Mouse (Mus musculus): ENCODE results near the gene Afmid. TPM values are rescaled to one million over a fixed set of nuclear protein-coding genes. Genes with fewer than 3 reads are reported as not detected.

The Afmid gene
- total RNA-seq, 2 experiments from 2014 or later: 38.6 to 75.6 TPM

GRCm38 (mm10) chr11:117872861-117873608 is 47.3 kb downstream of the Afmid start, which contains the start of gene Tha1:
Tha1 (minus strand) TSS chr11:117873481.
- no peak for ATAC-seq (replicated peaks; ENCODE audit: low FRiP score, poor library complexity, severe bottlenecking)

- ATAC-seq (replicated peaks; ENCODE audit: low FRiP score, poor library complexity, severe bottlenecking): no peak
Measured at GRCm38 (mm10) chr11:117874419-117874818, 48.7 kb downstream of the Afmid start.

- ATAC-seq (replicated peaks; ENCODE audit: low FRiP score, poor library complexity, severe bottlenecking): no peak
Measured at GRCm38 (mm10) chr11:117875681-117876080, 50.0 kb downstream of the Afmid start.

- ATAC-seq (replicated peaks; ENCODE audit: low FRiP score, poor library complexity, severe bottlenecking): no peak
Measured at GRCm38 (mm10) chr11:117877917-117878745, 52.4 kb downstream of the Afmid start.

GRCm38 (mm10) chr11:117878892-117879291 is 53.2 kb downstream of the Afmid start:
- ATAC-seq (replicated peaks; ENCODE audit: low FRiP score, poor library complexity, severe bottlenecking): no peak

- ATAC-seq (replicated peaks; ENCODE audit: low FRiP score, poor library complexity, severe bottlenecking): no peak
Measured at GRCm38 (mm10) chr11:117879676-117880075, 54.0 kb downstream of the Afmid start.

- ATAC-seq (replicated peaks; ENCODE audit: low FRiP score, poor library complexity, severe bottlenecking): no peak
Measured at GRCm38 (mm10) chr11:117880336-117880976, 54.7 kb downstream of the Afmid start.

GRCm38 (mm10) chr11:117880977-117881358 is 55.2 kb downstream of the Afmid start:
- no peak for ATAC-seq (replicated peaks; ENCODE audit: low FRiP score, poor library complexity, severe bottlenecking)

GRCm38 (mm10) chr11:117881787-117882186 is 56.1 kb downstream of the Afmid start:
- ATAC-seq (replicated peaks; ENCODE audit: low FRiP score, poor library complexity, severe bottlenecking): no peak

GRCm38 (mm10) chr11:117882208-117882607 is 56.5 kb downstream of the Afmid start:
- ATAC-seq (replicated peaks; ENCODE audit: low FRiP score, poor library complexity, severe bottlenecking): no peak

- no peak for ATAC-seq (replicated peaks; ENCODE audit: low FRiP score, poor library complexity, severe bottlenecking)
Measured at GRCm38 (mm10) chr11:117886000-117886399, 60.3 kb downstream of the Afmid start.

- no peak for ATAC-seq (replicated peaks; ENCODE audit: low FRiP score, poor library complexity, severe bottlenecking)
Measured at GRCm38 (mm10) chr11:117888168-117888852, 62.6 kb downstream of the Afmid start.

- ATAC-seq (replicated peaks; ENCODE audit: low FRiP score, poor library complexity, severe bottlenecking): no peak
Measured at GRCm38 (mm10) chr11:117888853-117889822, 63.4 kb downstream of the Afmid start.

Other genes with a start within 250 kb of the Afmid start
- 10.8 and 13.4 TPM in 2 replicates for gene Tnrc6c, start 171.6 kb upstream of the Afmid start, total RNA-seq (2015; ENCODE audit: low replicate concordance)
- gene Tnrc6c, start 171.6 kb upstream of the Afmid start, total RNA-seq (2017; ENCODE audit: low replicate concordance): 11.6 and 13.9 TPM in 2 replicates
- 107 and 113 TPM in 2 replicates for gene Tmc8, start 43.8 kb upstream of the Afmid start, total RNA-seq (2015; ENCODE audit: low replicate concordance)
- 60.6 and 72.4 TPM in 2 replicates for gene Tmc8, start 43.8 kb upstream of the Afmid start, total RNA-seq (2017; ENCODE audit: low replicate concordance)
- gene Tmc6, start 43.7 kb upstream of the Afmid start, total RNA-seq (2015; ENCODE audit: low replicate concordance): 478 and 628 TPM in 2 replicates
- gene Tmc6, start 43.7 kb upstream of the Afmid start, total RNA-seq (2017; ENCODE audit: low replicate concordance): 151 and 353 TPM in 2 replicates
- gene 6030468B19Rik, start 28.3 kb upstream of the Afmid start, total RNA-seq (2015; ENCODE audit: low replicate concordance): 82.6 and 84.3 TPM in 2 replicates
- 23.8 and 25.8 TPM in 2 replicates for gene 6030468B19Rik, start 28.3 kb upstream of the Afmid start, total RNA-seq (2017; ENCODE audit: low replicate concordance)
- 72.1 and 80.7 TPM in 2 replicates for gene Gm20708, start 16.3 kb upstream of the Afmid start, total RNA-seq (2015; ENCODE audit: low replicate concordance)
- gene Gm20708, start 16.3 kb upstream of the Afmid start, total RNA-seq (2017; ENCODE audit: low replicate concordance): 3.4 and 18.5 TPM in 2 replicates
- gene Syngr2, start 16.3 kb upstream of the Afmid start, total RNA-seq (2015; ENCODE audit: low replicate concordance): 65.4 and 86.5 TPM in 2 replicates
- 35.0 and 41.8 TPM in 2 replicates for gene Syngr2, start 16.3 kb upstream of the Afmid start, total RNA-seq (2017; ENCODE audit: low replicate concordance)
- gene Tk1, start 168 bp downstream of the Afmid start, total RNA-seq (2015; ENCODE audit: low replicate concordance): 462 and 532 TPM in 2 replicates
- 549 and 716 TPM in 2 replicates for gene Tk1, start 168 bp downstream of the Afmid start, total RNA-seq (2017; ENCODE audit: low replicate concordance)
- 782 and 936 TPM in 2 replicates for gene Birc5, start 23.3 kb downstream of the Afmid start, total RNA-seq (2015; ENCODE audit: low replicate concordance)
- 871 and 1,077 TPM in 2 replicates for gene Birc5, start 23.3 kb downstream of the Afmid start, total RNA-seq (2017; ENCODE audit: low replicate concordance)
- not detected in 2 replicates for gene Tmem235, start 34.8 kb downstream of the Afmid start, total RNA-seq (2015; ENCODE audit: low replicate concordance)
- 1.1 TPM in 1 of 2 replicates, not detected in the other for gene Tmem235, start 34.8 kb downstream of the Afmid start, total RNA-seq (2017; ENCODE audit: low replicate concordance)
- 0.42 TPM in 1 of 2 replicates, not detected in the other for gene Tha1, start 47.6 kb downstream of the Afmid start, total RNA-seq (2015; ENCODE audit: low replicate concordance)
- 1.8 and 3.3 TPM in 2 replicates for gene Tha1, start 47.6 kb downstream of the Afmid start, total RNA-seq (2017; ENCODE audit: low replicate concordance)
- 0.36 and 1.3 TPM in 2 replicates for gene Socs3, start 144.1 kb downstream of the Afmid start, total RNA-seq (2015; ENCODE audit: low replicate concordance)
- 1.2 TPM in 1 of 2 replicates, not detected in the other for gene Socs3, start 144.1 kb downstream of the Afmid start, total RNA-seq (2017; ENCODE audit: low replicate concordance)
- 10.1 and 13.3 TPM in 2 replicates for gene Pgs1, start 160.4 kb downstream of the Afmid start, total RNA-seq (2015; ENCODE audit: low replicate concordance)
- gene Pgs1, start 160.4 kb downstream of the Afmid start, total RNA-seq (2017; ENCODE audit: low replicate concordance): 5.1 and 22.5 TPM in 2 replicates

Data from erythroid progenitor cell, adult 5-6 weeks (primary cell).